Mouse (Mus musculus): ENCODE measurements around the gene Pptc7.
"Not testable (repeated sequence)": the region's sequence is repeated elsewhere in the genome, so short reads cannot be mapped to it uniquely, and the experiment has no call there.

Gene Pptc7

DNA sequence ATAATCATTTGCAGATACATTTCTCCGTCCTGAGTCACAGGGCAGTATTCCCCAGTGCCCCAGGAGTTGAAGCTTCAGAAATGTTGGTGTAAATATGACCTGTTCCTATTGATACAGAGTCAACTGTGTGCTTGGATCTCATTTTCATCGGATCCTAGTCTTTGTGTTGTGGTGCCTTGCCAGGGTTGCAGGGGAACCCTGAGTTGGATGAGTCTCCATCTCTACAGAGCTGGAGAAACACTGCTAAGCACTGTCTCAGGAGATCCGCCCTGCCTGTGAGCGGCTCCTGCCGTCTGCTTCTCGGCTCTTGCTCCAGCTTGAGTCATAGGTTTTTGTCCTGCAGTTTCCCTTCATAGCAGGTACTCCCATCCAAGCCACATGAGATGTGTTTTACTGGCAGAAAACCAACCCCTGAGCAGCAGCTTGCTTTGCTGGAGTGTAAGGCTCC, 15.9 kb downstream of the Pptc7 start:
- no peak for DNase-seq (ENCODE audit: low read depth, low spot score)

DNA sequence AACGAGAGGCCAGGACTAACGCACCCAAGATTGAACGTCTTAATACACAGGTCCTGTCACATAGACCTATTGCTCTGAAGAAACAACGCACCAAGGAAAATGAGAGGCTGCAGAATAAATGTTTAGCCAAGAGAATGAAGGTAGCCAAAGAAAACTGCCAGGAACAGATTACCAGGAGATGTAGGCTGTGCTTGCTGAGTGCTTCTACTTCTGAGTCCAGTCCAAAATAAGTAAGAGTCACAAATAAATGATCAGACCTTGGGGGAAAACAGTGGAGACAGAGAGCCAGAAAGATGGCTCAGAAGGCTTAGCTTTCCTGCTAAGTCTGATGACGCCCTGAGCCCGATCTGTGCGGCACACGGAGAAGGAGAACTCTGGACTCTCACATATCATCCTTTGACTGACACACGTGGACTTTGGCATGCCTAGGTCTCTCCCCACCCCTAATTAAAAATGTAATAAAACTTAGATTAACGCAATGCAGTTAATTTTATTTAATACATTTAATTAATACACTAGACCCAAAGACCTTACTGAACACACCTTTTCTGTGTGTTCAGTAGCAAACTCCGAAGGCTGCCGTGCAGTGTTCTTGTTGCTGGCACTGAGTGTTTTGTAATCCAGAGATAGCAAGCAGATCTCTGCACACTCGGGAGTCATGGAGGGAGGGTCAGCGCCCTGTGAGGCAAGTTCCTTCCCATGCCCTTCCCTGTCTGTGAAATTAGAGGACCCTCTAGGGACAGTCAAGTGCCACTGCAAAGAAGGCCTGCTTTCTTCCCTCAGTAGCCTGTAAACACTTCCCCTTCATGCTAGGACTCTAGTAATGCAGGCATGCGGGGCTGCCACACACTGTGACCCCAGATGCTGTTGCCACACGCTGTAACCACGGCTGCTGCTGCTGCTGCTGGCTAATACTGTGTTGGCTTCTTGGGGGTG, 18.9 kb downstream of the Pptc7 start:
- peak; percentile 35 for DNase-seq (ENCODE audit: low read depth, low spot score)

DNA sequence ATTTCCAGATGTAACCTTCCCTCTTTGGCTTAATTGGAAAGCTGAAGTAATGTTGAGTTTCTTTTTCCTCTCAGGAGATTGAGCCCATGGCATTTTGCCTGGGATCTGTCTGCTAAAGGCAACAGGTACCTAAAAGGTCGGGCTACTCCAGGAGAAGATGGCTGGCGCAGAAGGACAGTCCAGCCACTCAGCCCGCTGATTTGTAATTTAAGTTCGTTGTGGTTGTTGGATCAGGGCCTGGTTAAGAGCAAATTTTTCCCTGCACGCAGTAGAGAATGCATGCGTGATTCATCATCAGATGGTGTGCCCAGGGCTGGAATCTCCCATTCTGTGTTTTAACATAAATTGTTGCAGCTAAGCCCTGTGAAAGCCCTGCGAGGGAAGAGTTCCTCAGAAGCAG, 19.8 kb downstream of the Pptc7 start:
- DNase-seq (ENCODE audit: low read depth, low spot score) = no peak

DNA sequence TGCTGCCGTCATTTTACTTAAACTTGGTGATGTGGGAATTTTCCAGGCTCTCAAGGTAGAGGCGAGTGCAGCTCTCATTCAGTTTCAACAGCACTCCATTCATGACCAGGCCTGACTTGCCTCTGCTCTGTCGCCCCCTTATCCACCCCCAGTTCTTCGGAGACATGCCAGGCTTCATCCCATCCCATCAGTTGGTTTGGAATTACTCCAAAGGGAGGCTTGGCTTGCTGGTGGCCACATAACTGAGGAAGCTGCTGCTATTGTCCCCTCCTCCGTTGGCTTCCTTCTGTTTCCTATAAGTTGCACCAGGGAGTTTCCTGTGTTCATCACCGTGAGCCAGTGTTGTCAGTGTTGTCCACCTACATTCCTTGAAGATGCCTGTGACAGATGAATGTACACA, 20.4 kb downstream of the Pptc7 start:
- DNase-seq (ENCODE audit: low read depth, low spot score) = no peak

DNA sequence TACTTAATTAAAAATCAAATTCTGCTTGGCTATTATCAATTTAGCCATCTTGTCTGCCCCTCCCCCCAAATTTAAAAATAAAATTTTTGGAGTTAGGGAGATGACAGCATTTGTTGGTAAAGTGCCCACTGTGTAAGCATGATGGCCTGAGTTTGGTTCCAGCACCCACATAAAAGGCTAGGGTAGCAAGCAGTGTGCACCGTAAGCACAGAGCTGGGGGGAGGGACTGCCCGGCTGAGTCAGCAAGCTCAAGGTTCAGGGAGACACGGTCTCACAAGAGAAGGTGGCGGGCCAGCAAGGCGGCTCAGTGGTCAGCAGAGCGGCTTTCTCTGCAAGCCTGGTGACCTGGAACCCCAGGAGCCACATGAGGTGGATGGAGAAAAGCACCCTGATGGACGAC, 21.3 kb downstream of the Pptc7 start:
- no peak for DNase-seq (ENCODE audit: low read depth, low spot score)

DNA sequence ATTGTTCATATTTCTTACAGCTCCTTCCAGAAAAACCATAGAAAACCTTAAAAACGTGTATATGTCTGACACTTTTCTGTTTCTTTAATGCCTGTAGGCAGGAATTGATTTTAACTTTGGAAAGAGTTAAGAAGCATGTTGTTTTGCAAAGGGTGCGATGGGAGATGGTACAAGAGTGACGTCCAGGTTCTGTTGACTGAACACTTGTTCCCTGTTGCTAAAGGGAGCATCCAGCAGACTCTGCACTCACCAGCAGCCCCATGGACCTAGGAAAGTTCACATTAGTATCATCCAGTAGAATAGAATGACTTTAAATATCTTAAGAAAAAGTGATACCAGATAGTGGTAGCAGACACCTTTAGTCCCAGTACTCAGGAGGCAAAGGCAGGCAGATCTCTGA, 22.4 kb downstream of the Pptc7 start:
- DNase-seq (ENCODE audit: low read depth, low spot score) = no peak

DNA sequence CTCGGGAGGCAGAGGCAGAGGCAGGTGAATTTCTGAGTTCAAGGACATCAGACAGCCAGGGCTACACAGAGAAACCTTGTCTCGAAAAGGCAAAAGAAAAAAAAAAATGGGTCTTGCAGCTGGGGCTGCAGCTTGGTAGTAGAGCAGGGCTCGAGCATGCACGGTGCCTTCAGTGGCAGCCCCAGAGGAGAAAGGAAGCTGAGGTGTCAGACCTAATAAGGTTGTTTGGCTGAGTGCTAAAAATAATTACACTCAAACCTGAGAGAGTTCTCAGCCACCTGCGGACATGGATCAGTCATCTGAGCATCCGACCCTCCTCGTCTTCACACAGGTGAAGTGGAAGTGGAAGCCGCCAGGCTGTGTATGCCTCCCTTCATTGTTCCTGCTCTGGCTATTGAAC, 26.5 kb downstream of the Pptc7 start:
- DNase-seq (ENCODE audit: low read depth, low spot score) = peak; percentile 89

- DNase-seq (ENCODE audit: low read depth, low spot score) = peak; percentile 89
Observed at GRCm38 (mm10) chr5:122311692-122312091, 27.5 kb downstream of the Pptc7 start.

- no peak for DNase-seq (ENCODE audit: low read depth, low spot score)
Observed at GRCm38 (mm10) chr5:122312346-122312745, 28.2 kb downstream of the Pptc7 start.

DNA sequence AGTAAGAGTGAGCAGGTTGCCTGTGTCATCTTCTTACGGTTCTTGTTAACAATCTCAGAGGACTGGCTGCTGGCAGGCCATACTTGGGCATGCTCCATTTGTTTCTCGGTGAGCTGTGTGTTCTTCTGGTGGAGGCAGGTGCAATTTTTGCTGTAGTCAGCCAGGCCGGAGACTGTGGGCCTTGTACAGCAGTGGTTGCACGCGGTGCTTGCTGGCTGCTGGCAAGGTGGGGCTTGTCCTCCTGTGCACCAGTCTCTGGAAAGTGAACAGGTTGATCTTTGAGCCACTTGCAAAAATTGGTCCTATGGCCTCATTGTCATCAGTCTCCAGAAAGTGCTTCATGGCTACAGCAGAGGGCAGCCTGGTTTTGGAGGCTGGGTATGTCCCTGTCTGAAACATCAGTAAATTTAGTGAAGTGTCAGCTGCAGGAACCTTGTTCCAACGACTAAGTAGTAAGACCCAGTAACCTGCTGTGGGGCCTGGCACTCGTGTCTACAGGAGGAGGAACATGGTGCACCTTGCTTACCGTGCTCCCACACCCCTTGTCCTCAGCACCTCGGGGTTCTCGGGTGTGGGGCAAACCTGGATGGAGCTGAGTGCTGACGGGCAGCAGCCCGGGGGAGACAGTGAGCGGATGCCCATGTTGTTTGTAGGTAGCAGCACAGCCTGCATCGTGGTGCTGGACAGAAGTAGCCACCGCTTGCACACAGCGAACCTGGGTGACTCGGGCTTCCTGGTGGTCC, 28.9 kb downstream of the Pptc7 start:
- DNase-seq (ENCODE audit: low read depth, low spot score) = peak; percentile 42

DNA sequence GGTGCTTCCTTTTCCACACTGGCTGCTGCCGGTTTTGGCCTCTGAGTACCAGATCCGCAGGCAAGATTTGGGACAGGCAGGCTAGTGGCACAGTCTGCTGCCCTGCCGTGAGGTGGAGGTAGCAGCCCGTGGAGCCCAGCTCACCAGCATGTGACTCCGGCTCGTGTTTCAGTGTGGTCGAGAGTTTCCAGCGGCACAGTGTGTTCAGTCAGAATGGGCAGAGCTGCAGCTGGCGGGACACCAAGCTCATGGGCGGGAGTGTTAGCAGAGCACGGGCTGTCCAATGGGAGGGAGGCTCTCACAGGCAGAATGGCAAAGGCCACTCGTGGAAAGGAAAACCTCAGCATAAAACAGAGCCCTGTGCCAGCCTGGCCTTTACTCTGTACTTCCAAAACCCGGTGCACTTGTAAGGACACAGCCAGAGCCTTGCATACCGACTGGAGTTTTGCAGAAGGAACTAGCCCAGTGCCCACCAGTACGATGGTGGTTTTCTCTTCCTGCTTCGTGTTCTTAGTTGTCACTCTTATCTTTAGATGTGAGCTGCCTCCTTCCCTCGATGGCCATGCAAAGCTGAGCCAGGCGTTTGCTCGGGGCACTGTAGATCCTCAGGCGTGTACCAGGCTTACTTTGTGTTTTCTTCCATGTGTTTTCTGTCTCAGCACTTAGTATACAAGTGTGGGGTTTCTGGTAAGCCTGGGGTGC, 31.0 kb downstream of the Pptc7 start:
- DNase-seq (ENCODE audit: low read depth, low spot score) = no peak

DNA sequence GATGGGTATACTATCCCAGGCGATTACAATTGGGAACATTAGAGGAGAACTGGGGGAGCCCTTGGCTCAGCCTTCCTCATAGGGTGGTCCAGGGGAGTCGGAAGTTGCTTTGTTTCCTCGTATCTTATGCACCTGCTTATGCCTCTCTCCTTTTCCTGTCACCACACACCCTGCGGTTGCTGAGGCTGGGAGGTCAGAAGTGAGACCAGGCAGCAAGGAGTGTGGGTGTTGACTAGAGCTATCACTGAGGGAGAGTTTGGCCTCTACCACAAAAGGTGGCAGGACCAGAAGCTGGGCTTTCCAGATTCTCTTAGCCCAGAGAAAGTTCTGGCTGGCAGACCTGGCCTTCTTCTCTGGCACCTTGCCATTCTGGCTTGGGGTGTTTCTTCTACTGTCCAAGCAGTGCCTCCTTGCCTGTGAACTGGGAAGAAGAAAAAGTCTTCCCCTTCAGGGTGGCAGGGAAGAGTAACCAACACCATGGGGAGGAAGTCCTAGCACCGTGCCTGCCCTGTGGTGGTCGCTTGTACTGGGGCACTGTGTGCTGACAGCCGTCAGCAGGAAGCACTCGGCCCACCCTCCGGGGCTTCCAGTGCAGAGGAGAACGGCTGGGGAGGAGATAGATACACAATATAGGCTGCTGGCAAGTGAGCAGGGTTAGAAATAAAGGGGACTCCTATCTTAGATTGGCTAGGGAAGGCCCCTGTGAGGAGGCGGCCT, 33.3 kb downstream of the Pptc7 start:
- DNase-seq (ENCODE audit: low read depth, low spot score) = no peak

GRCm38 (mm10) chr5:122318100-122318499, 33.9 kb downstream of the Pptc7 start:
- peak; percentile 91 for DNase-seq (ENCODE audit: low read depth, low spot score)

GRCm38 (mm10) chr5:122318976-122319375, 34.8 kb downstream of the Pptc7 start:
- not testable (repeated sequence) for DNase-seq (ENCODE audit: low read depth, low spot score)

DNA sequence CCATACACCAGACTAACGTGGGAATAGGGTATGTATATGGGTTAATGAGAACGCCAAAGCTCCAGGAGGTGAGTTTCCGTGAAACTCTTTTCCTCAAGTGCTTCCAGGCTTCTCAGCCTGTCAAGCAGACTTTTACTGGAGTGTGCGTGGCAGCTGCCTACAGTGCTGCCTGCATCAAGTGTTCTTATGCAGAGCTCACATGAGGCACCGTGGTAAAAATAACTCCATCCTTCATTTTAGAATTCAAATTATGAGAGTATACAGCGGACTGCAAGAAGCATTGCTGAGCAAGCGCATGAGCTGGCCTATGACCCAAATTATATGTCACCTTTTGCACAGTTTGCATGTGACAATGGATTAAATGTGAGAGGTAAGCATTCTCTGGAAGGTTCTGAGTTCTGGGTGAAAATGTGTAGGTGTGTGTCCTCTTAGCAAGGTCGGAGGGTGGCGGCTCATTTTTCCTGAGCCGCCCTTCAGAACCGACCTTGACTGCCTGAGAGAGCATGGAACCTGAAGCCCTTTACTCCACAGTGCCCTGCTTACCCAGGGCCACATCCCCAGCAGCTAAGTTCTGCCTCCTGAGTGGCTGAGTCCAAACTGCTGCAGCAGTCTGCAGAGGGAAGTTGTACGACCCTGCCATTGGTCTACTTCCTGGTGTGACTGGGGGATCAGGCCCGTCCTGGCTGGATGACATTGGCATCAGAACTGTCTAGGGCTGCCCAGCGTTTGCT, 35.5 kb downstream of the Pptc7 start:
- DNase-seq (ENCODE audit: low read depth, low spot score) = no peak

- DNase-seq (ENCODE audit: low read depth, low spot score) = no peak
Observed at GRCm38 (mm10) chr5:122320205-122320781, 36.1 kb downstream of the Pptc7 start.

GRCm38 (mm10) chr5:122323523-122323922, 39.4 kb downstream of the Pptc7 start:
- no peak for DNase-seq (ENCODE audit: low read depth, low spot score)

DNA sequence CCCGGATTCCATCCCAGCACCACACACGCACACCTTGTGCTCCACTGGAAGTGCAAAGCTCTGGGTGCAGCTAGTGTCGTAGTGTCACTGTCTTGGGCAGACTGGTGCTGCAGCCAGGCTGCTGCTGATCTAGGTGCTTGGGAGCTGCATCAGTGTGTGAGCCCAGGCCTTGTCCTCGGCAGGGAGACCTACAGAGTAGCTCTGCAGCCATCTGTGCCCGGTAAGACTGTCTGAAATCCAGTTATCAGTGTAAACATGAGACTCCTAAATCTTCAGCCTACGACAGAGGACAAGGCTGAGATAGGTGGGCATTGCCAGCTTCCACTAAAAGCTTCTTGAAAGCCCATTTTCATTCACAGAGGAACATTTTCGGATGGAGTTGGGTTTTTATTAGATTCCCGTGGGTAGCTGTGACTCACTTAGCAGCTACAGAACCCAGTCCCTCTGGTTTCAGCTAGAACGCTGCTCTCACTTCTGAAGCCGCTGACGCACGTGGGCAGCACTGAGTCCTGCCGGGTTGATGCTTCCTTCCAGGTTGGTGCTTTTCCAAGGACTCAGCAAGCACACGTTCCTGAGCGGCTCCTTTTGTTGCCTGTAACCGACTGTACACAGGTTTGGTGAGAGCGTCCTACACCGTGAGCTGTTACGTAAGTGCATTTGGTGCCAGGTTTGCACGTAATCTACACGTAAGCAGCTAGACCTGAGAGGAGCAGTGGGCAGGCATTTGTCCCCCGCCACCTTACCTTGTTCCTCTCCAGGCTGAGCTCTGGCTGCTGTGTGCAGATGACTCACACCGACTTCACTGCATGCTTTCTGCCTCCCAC, 40.7 kb downstream of the Pptc7 start:
- no peak for DNase-seq (ENCODE audit: low read depth, low spot score)

GRCm38 (mm10) chr5:122325477-122325876, 41.3 kb downstream of the Pptc7 start:
- DNase-seq (ENCODE audit: low read depth, low spot score) = no peak
